Mouse (Mus musculus): Measurements from ENCODE around the gene Lyz2. TPM values are rescaled to one million over a fixed set of nuclear protein-coding genes. Genes with fewer than 3 reads are reported as not detected.

The Lyz2 gene
- 29.0 and 48.7 TPM in 2 replicates for polyA plus RNA-seq (2015; fragmentation: Nextera tagmentation; extraction: Ambion mirVana)

- Histone ChIP-seq H3K9me3 (replicated peaks) (no peaks in the 10 kb centered on the region), H3K36me3 (no peaks in the 10 kb centered on the region), H3K4me1 (no peaks in the 10 kb centered on the region), H3K27ac (replicated peaks) (no peak within 1 kb of the TSS), H3K27me3 (replicated peaks) (no peaks in the 10 kb centered on the region), H3K4me2 (no peak within 1 kb of the TSS), H3K4me3 (replicated peaks) (no peak within 1 kb of the TSS), H3K9ac (replicated peaks) (no peak within 1 kb of the TSS)
- 72% methylated on average over 4 of the region's 4 CpGs for WGBS
- no peak for ATAC-seq (ENCODE audit: low FRiP score)
These were observed at the start of gene Lyz2 for GRCm38 (mm10) chr10:117282049-117282448. Gene Lyz2 (minus strand): TSS chr10:117282321.

- H3K27ac ChIP-seq (replicated peaks): no peak overlapping the region
- H3K4me1 ChIP-seq: no peaks in the 10 kb centered on the region
- H3K9ac ChIP-seq (replicated peaks): no peak overlapping the region
- WGBS: 82% methylated on average over 5 of the region's 5 CpGs
- H3K9me3 ChIP-seq (replicated peaks): no peaks in the 10 kb centered on the region
- no peak overlapping the region for H3K4me2 ChIP-seq
- H3K4me3 ChIP-seq (replicated peaks): no peak overlapping the region
- no peak for ATAC-seq (ENCODE audit: low FRiP score)
- no peaks in the 10 kb centered on the region for H3K27me3 ChIP-seq (replicated peaks)
- H3K36me3 ChIP-seq: no peaks in the 10 kb centered on the region
These were observed 48.4 kb upstream of the Lyz2 start for GRCm38 (mm10) chr10:117330521-117330920.

GRCm38 (mm10) chr10:117323782-117324181, 41.7 kb upstream of the Lyz2 start:
- Histone ChIP-seq H3K27ac (replicated peaks) (no peak overlapping the region), H3K4me1 (no peaks in the 10 kb centered on the region), H3K27me3 (replicated peaks) (no peaks in the 10 kb centered on the region), H3K36me3 (no peaks in the 10 kb centered on the region), H3K4me2 (no peak overlapping the region), H3K9me3 (replicated peaks) (no peaks in the 10 kb centered on the region), H3K4me3 (replicated peaks) (no peak overlapping the region), H3K9ac (replicated peaks) (no peak overlapping the region)
- ATAC-seq (ENCODE audit: low FRiP score): no peak
- 89% methylated on average over 7 of the region's 7 CpGs for WGBS

GRCm38 (mm10) chr10:117322630-117323029, 40.5 kb upstream of the Lyz2 start:
- WGBS: 91% methylated on average over 5 of the region's 5 CpGs
- no peak overlapping the region for H3K4me2 ChIP-seq
- H3K27me3 ChIP-seq (replicated peaks): no peaks in the 10 kb centered on the region
- H3K9me3 ChIP-seq (replicated peaks): no peaks in the 10 kb centered on the region
- ATAC-seq (ENCODE audit: low FRiP score): no peak
- no peaks in the 10 kb centered on the region for H3K36me3 ChIP-seq
- no peak overlapping the region for H3K27ac ChIP-seq (replicated peaks)
- no peak overlapping the region for H3K4me3 ChIP-seq (replicated peaks)
- H3K4me1 ChIP-seq: no peaks in the 10 kb centered on the region
- no peak overlapping the region for H3K9ac ChIP-seq (replicated peaks)

- no peak overlapping the region for H3K4me2 ChIP-seq
- no peaks in the 10 kb centered on the region for H3K4me1 ChIP-seq
- H3K27ac ChIP-seq (replicated peaks): no peak overlapping the region
- H3K4me3 ChIP-seq (replicated peaks): no peak overlapping the region
- 65% methylated on average over 3 of the region's 3 CpGs for WGBS
- H3K27me3 ChIP-seq (replicated peaks): no peaks in the 10 kb centered on the region
- H3K36me3 ChIP-seq: no peaks in the 10 kb centered on the region
- no peak overlapping the region for H3K9ac ChIP-seq (replicated peaks)
- no peak for ATAC-seq (ENCODE audit: low FRiP score)
- no peaks in the 10 kb centered on the region for H3K9me3 ChIP-seq (replicated peaks)
These were observed 38.5 kb upstream of the Lyz2 start for GRCm38 (mm10) chr10:117320571-117320981.

- no peak overlapping the region for H3K27ac ChIP-seq (replicated peaks)
- no peak overlapping the region for H3K9ac ChIP-seq (replicated peaks)
- no peaks in the 10 kb centered on the region for H3K27me3 ChIP-seq (replicated peaks)
- 94% methylated on average over 11 of the region's 11 CpGs for WGBS
- no peaks in the 10 kb centered on the region for H3K9me3 ChIP-seq (replicated peaks)
- ATAC-seq (ENCODE audit: low FRiP score): no peak
- no peak overlapping the region for H3K4me3 ChIP-seq (replicated peaks)
- H3K36me3 ChIP-seq: no peaks in the 10 kb centered on the region
- no peaks in the 10 kb centered on the region for H3K4me1 ChIP-seq
- no peak overlapping the region for H3K4me2 ChIP-seq
These were observed 34.3 kb upstream of the Lyz2 start for GRCm38 (mm10) chr10:117316391-117316790.

GRCm38 (mm10) chr10:117313133-117313532, 31.0 kb upstream of the Lyz2 start:
- Histone ChIP-seq H3K4me2 (no peak overlapping the region), H3K27me3 (replicated peaks) (no peaks in the 10 kb centered on the region), H3K27ac (replicated peaks) (no peak overlapping the region), H3K4me3 (replicated peaks) (no peak overlapping the region), H3K36me3 (no peaks in the 10 kb centered on the region), H3K9ac (replicated peaks) (no peak overlapping the region), H3K9me3 (replicated peaks) (no peaks in the 10 kb centered on the region), H3K4me1 (no peaks in the 10 kb centered on the region)
- no peak for ATAC-seq (ENCODE audit: low FRiP score)
- 92% methylated on average over 2 of the region's 2 CpGs for WGBS

- ATAC-seq (ENCODE audit: low FRiP score): no peak
- H3K27ac ChIP-seq (replicated peaks): no peak overlapping the region
- no peaks in the 10 kb centered on the region for H3K9me3 ChIP-seq (replicated peaks)
- H3K27me3 ChIP-seq (replicated peaks): no peaks in the 10 kb centered on the region
- H3K4me2 ChIP-seq: no peak overlapping the region
- H3K4me1 ChIP-seq: no peaks in the 10 kb centered on the region
- H3K4me3 ChIP-seq (replicated peaks): no peak overlapping the region
- WGBS: 85% methylated on average over 8 of the region's 8 CpGs
- H3K9ac ChIP-seq (replicated peaks): no peak overlapping the region
- no peaks in the 10 kb centered on the region for H3K36me3 ChIP-seq
These were observed 30.0 kb upstream of the Lyz2 start for GRCm38 (mm10) chr10:117312168-117312567.

GRCm38 (mm10) chr10:117304371-117304770, 22.2 kb upstream of the Lyz2 start:
- Histone ChIP-seq H3K9me3 (replicated peaks) (no peaks in the 10 kb centered on the region), H3K4me3 (replicated peaks) (no peak overlapping the region), H3K36me3 (no peaks in the 10 kb centered on the region), H3K9ac (replicated peaks) (no peak overlapping the region), H3K4me1 (no peaks in the 10 kb centered on the region), H3K27me3 (replicated peaks) (no peaks in the 10 kb centered on the region), H3K4me2 (no peak overlapping the region), H3K27ac (replicated peaks) (no peak overlapping the region)
- WGBS: 92% methylated on average over 5 of the region's 5 CpGs
- ATAC-seq (ENCODE audit: low FRiP score): no peak

- H3K27ac ChIP-seq (replicated peaks): no peak overlapping the region
- no peak overlapping the region for H3K4me3 ChIP-seq (replicated peaks)
- no peak for ATAC-seq (ENCODE audit: low FRiP score)
- H3K9me3 ChIP-seq (replicated peaks): no peaks in the 10 kb centered on the region
- H3K4me1 ChIP-seq: no peaks in the 10 kb centered on the region
- H3K36me3 ChIP-seq: no peaks in the 10 kb centered on the region
- no peak overlapping the region for H3K9ac ChIP-seq (replicated peaks)
- no peaks in the 10 kb centered on the region for H3K27me3 ChIP-seq (replicated peaks)
- no peak overlapping the region for H3K4me2 ChIP-seq
- 91% methylated on average over 1 of the region's 1 CpGs for WGBS
These were observed 19.6 kb upstream of the Lyz2 start for GRCm38 (mm10) chr10:117301688-117302087.

- Histone ChIP-seq H3K4me2 (no peak overlapping the region), H3K4me3 (replicated peaks) (no peak overlapping the region), H3K4me1 (no peaks in the 10 kb centered on the region), H3K36me3 (no peaks in the 10 kb centered on the region), H3K9me3 (replicated peaks) (no peaks in the 10 kb centered on the region), H3K9ac (replicated peaks) (no peak overlapping the region), H3K27ac (replicated peaks) (no peak overlapping the region), H3K27me3 (replicated peaks) (no peaks in the 10 kb centered on the region)
- no peak for ATAC-seq (ENCODE audit: low FRiP score)
- WGBS: 86% methylated on average over 5 of the region's 5 CpGs
These were observed 17.9 kb upstream of the Lyz2 start for GRCm38 (mm10) chr10:117299901-117300520.

- no peaks in the 10 kb centered on the region for H3K27me3 ChIP-seq (replicated peaks)
These were observed 17.0 kb upstream of the Lyz2 start for GRCm38 (mm10) chr10:117299106-117299505.

More at GRCm38 (mm10) chr10:117299106-117299505, 17.0 kb upstream of the Lyz2 start:
- H3K9me3 ChIP-seq (replicated peaks): no peaks in the 10 kb centered on the region
- no peak overlapping the region for H3K4me2 ChIP-seq
- no peaks in the 10 kb centered on the region for H3K36me3 ChIP-seq
- no peak for ATAC-seq (ENCODE audit: low FRiP score)
- H3K27ac ChIP-seq (replicated peaks): no peak overlapping the region
- WGBS: 80% methylated on average over 4 of the region's 4 CpGs
- H3K9ac ChIP-seq (replicated peaks): no peak overlapping the region
- no peak overlapping the region for H3K4me3 ChIP-seq (replicated peaks)
- no peaks in the 10 kb centered on the region for H3K4me1 ChIP-seq
